Mouse (Mus musculus) ES-Bruce4 (cell line): ENCODE data around the gene Ssx2ip.

ENCODE experiments used
- CTCF ChIP-seq: IDR thresholded peaks from one replicate; pipeline ENCODE4 v1.8.1; 2011; ENCODE audit warnings: low read depth, low read length
- EP300 ChIP-seq: IDR thresholded peaks from 2 replicates; pipeline ENCODE4 v1.6.1; 2011; ENCODE audit warnings: low read depth, low read length; ENCODE audit not compliant: insufficient read depth

- no peak for TF ChIP-seq CTCF
- no peak for TF ChIP-seq EP300
Measured at GRCm38 (mm10) chr3:146435533-146435932, 31.1 kb downstream of the Ssx2ip start.
